Mouse (Mus musculus) kidney, adult 11 months (tissue): ENCODE data around the gene Vkorc1l1.

Source experiments
- DNase-seq: peaks from one replicate; pipeline ENCODE4 v3.0.0; 2022

Gene Vkorc1l1

GRCm38 (mm10) chr5:129943402-129943801 is 1.6 kb downstream of the Vkorc1l1 start:
- DNase-seq = no peak

GRCm38 (mm10) chr5:129947528-129948033 is 5.8 kb downstream of the Vkorc1l1 start:
- no peak for DNase-seq

- DNase-seq = no peak
These were observed 10.4 kb downstream of the Vkorc1l1 start for GRCm38 (mm10) chr5:129952143-129952542.

GRCm38 (mm10) chr5:129954473-129955254 is 12.9 kb downstream of the Vkorc1l1 start:
- peak; percentile 19 for DNase-seq

GRCm38 (mm10) chr5:129955792-129956191 is 14.0 kb downstream of the Vkorc1l1 start:
- DNase-seq = no peak

- DNase-seq = no peak
These were observed 21.5 kb downstream of the Vkorc1l1 start for GRCm38 (mm10) chr5:129963224-129963623.

GRCm38 (mm10) chr5:129966448-129966847 is 24.7 kb downstream of the Vkorc1l1 start:
- DNase-seq = no peak

- no peak for DNase-seq
These were observed 26.6 kb downstream of the Vkorc1l1 start for GRCm38 (mm10) chr5:129968417-129968816.

GRCm38 (mm10) chr5:129971491-129971890 is 29.7 kb downstream of the Vkorc1l1 start:
- peak; percentile 14 for DNase-seq

- DNase-seq = no peak
These were observed 32.6 kb downstream of the Vkorc1l1 start for GRCm38 (mm10) chr5:129974354-129974753.

- DNase-seq = no peak
These were observed 33.1 kb downstream of the Vkorc1l1 start for GRCm38 (mm10) chr5:129974866-129975311.

GRCm38 (mm10) chr5:129977768-129978167 is 36.0 kb downstream of the Vkorc1l1 start:
- no peak for DNase-seq

- DNase-seq = no peak
These were observed 36.8 kb downstream of the Vkorc1l1 start for GRCm38 (mm10) chr5:129978608-129979007.

GRCm38 (mm10) chr5:129980216-129980615 is 38.4 kb downstream of the Vkorc1l1 start:
- DNase-seq = no peak

GRCm38 (mm10) chr5:129989376-129989775 is 47.6 kb downstream of the Vkorc1l1 start:
- DNase-seq = no peak

- no peak for DNase-seq
These were observed 50.1 kb downstream of the Vkorc1l1 start for GRCm38 (mm10) chr5:129991898-129992297.

GRCm38 (mm10) chr5:129993374-129993773 is 51.6 kb downstream of the Vkorc1l1 start:
- DNase-seq = no peak

- DNase-seq = no peak
These were observed 53.2 kb downstream of the Vkorc1l1 start for GRCm38 (mm10) chr5:129994989-129995388.

GRCm38 (mm10) chr5:129997700-129998099 is 55.9 kb downstream of the Vkorc1l1 start:
- DNase-seq = no peak

- peak; percentile 55 for DNase-seq
These were observed 57.3 kb downstream of the Vkorc1l1 start for GRCm38 (mm10) chr5:129999097-129999496.

- no peak for DNase-seq
These were observed 59.0 kb downstream of the Vkorc1l1 start for GRCm38 (mm10) chr5:130000735-130001134.

- no peak for DNase-seq
These were observed 59.7 kb downstream of the Vkorc1l1 start for GRCm38 (mm10) chr5:130001356-130001987.

GRCm38 (mm10) chr5:130002301-130003146 is 60.8 kb downstream of the Vkorc1l1 start, which contains the start of gene Gusb:
Gusb (minus strand) TSS chr5:130003049.
- peak; percentile 81 for DNase-seq
